ENCODE assay signal across 8 mouse cellular contexts in the genomic region with DNA sequence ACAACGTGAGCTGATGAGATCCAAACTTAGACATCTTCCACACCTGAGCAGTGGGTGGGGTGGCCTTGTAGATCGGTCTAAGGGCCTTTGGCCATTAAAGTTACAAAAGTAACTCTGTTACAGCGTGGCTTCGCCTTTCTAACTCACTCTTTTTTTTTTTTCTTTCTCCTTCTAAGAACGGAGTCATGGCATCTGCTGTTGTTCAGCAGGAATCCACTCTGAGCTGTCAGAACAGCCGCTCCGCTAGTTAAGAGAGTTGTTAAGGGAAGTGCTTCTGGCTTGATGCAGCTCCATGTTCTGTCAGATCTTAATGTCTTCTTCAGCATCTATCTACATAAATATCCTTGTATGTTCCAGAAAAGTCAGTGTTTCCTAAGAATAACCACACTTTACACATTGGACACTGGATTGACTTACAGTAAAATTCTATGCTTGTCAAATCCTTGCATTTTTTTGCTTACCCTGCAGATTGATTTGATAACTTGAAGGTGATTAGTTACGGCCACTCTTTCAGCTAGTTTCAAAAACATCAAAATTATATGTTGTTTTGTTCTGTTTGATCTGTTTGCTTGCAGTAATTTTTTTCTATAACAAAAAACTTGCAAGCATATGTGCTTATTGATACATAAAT. TPM values are rescaled to one million over a fixed set of nuclear protein-coding genes. Genes with fewer than 3 reads are reported as not detected.
DNase-seq lines count a peak whose midpoint lies in the region; ATAC-seq and TF ChIP-seq lines count a peak whose summit lies in the region.

No protein-coding gene starts in this region.

- H3K4me2 ChIP-seq in kidney, postnatal 0 days (ENCODE audit: low read length), result peak overlapping the region; percentile 78
- H3K4me2 ChIP-seq in midbrain, embryonic 13.5 days (replicated peaks), result peak overlapping the region; percentile 75

- H3K27ac ChIP-seq in kidney, postnatal 0 days, result peak overlapping the region; percentile 80
- peak overlapping the region; percentile 92 for H3K27ac ChIP-seq in hindbrain, embryonic 10.5 days
- H3K27ac ChIP-seq in midbrain, embryonic 13.5 days, result peak overlapping the region; percentile 83

- H3K9ac ChIP-seq in kidney, postnatal 0 days (ENCODE audit: low read depth, low read length), result peak overlapping the region; percentile 73
- H3K9ac ChIP-seq in midbrain, embryonic 13.5 days (replicated peaks), result peak overlapping the region; percentile 74

- ATAC-seq in kidney, postnatal 0 days (replicated peaks; ENCODE audit: low FRiP score, low read depth), result no peak
- ATAC-seq in midbrain, embryonic 13.5 days, result no peak

- peak; percentile 40 for DNase-seq in kidney, postnatal 0 days (ENCODE audit: low spot score)
- DNase-seq in kidney, adult 8-10 months, result no peak
- DNase-seq in adipocyte (ENCODE audit: low spot score), result peak; percentile 9
- no peak for DNase-seq in hindbrain, embryonic 10.5 days (ENCODE audit: low spot score)
- DNase-seq in layer of hippocampus, adult 8-10 months (ENCODE audit: low spot score in 2 of 2), result no peak
- DNase-seq in layer of hippocampus, postnatal 25 days (ENCODE audit: extremely low spot score in 1 of 2, low spot score in 1 of 2), result no peak
- DNase-seq in T-cell, adult 2 months (ENCODE audit: low spot score), result no peak

- H3K36me3 ChIP-seq in kidney, postnatal 0 days (ENCODE audit: insufficient read depth, low read length), result no peaks in the 10 kb centered on the region
- H3K36me3 ChIP-seq in hindbrain, embryonic 10.5 days, result peaks cover 38% of the 10 kb centered on the region
- H3K36me3 ChIP-seq in midbrain, embryonic 13.5 days, result peaks cover 16% of the 10 kb centered on the region

- no peak for TF ChIP-seq CTCF in kidney, postnatal 0 days (IDR thresholded peaks at IDR 0.05; ENCODE audit: low read depth)

- 3% methylated on average over 8 of the region's 8 CpGs for WGBS in kidney, postnatal 0 days
- 10% methylated on average over 8 of the region's 8 CpGs for WGBS in hindbrain, embryonic 10.5 days
- WGBS in midbrain, embryonic 13.5 days, result 8% methylated on average over 8 of the region's 8 CpGs

- H3K4me1 ChIP-seq in kidney, postnatal 0 days (replicated peaks; ENCODE audit: insufficient read depth, low read length), result peaks cover 6% of the 10 kb centered on the region
- peaks cover 22% of the 10 kb centered on the region for H3K4me1 ChIP-seq in hindbrain, embryonic 10.5 days (replicated peaks)
- peaks cover 27% of the 10 kb centered on the region for H3K4me1 ChIP-seq in midbrain, embryonic 13.5 days (replicated peaks)

- no peaks in the 10 kb centered on the region for H3K9me3 ChIP-seq in kidney, postnatal 0 days (replicated peaks; ENCODE audit: low read length)
- H3K9me3 ChIP-seq in hindbrain, embryonic 10.5 days, result no peaks in the 10 kb centered on the region
- no peaks in the 10 kb centered on the region for H3K9me3 ChIP-seq in midbrain, embryonic 13.5 days

- no peaks in the 10 kb centered on the region for H3K27me3 ChIP-seq in kidney, postnatal 0 days (ENCODE audit: insufficient read depth, low read length)
- no peaks in the 10 kb centered on the region for H3K27me3 ChIP-seq in hindbrain, embryonic 10.5 days (ENCODE audit: insufficient read depth, poor library complexity, severe bottlenecking)
- no peaks in the 10 kb centered on the region for H3K27me3 ChIP-seq in midbrain, embryonic 13.5 days

- peak overlapping the region; percentile 76 for H3K4me3 ChIP-seq in kidney, postnatal 0 days (replicated peaks; ENCODE audit: low read depth, low read length)
- peak overlapping the region; percentile 88 for H3K4me3 ChIP-seq in hindbrain, embryonic 10.5 days
- H3K4me3 ChIP-seq in midbrain, embryonic 13.5 days (replicated peaks), result peak overlapping the region; percentile 79

RNA-seq across cellular contexts. Expression of gene Dhx29, which starts 0.9 kb away (rescaled TPM):
- 19.1 and 20.0 TPM in 2 replicates for polyA plus RNA-seq in kidney, postnatal 0 days (2015; fragmentation: Nextera tagmentation; extraction: Ambion mirVana)
- polyA plus RNA-seq in hindbrain, embryonic 10.5 days (2016; fragmentation: Nextera tagmentation; extraction: Ambion mirVana), result 26.3 and 32.8 TPM in 2 replicates
- 32.1 and 33.2 TPM in 2 replicates for polyA plus RNA-seq in midbrain, embryonic 13.5 days (2015; fragmentation: Nextera tagmentation; extraction: Ambion mirVana)
- 10 to 100 TPM; 22.3 to 25.7 (median 23.6) TPM for total RNA-seq in layer of hippocampus, adult 8-10 months (2022)
- total RNA-seq in layer of hippocampus, postnatal 25 days (2021), result 10 to 100 TPM; 23.2 to 23.9 TPM

RNA-seq across cellular contexts. Expression of gene Mtrex, which starts 1.0 kb away (rescaled TPM):
- 44.5 and 46.0 TPM in 2 replicates for polyA plus RNA-seq in kidney, postnatal 0 days (2015; fragmentation: Nextera tagmentation; extraction: Ambion mirVana)
- 70.5 and 89.0 TPM in 2 replicates for polyA plus RNA-seq in hindbrain, embryonic 10.5 days (2016; fragmentation: Nextera tagmentation; extraction: Ambion mirVana)
- 73.2 and 76.6 TPM in 2 replicates for polyA plus RNA-seq in midbrain, embryonic 13.5 days (2015; fragmentation: Nextera tagmentation; extraction: Ambion mirVana)
- 10 to 100 TPM; 43.6 to 53.4 (median 51.7) TPM for total RNA-seq in layer of hippocampus, adult 8-10 months (2022)
- total RNA-seq in layer of hippocampus, postnatal 25 days (2021), result 10 to 100 TPM; 41.7 to 44.0 TPM

RNA-seq across cellular contexts. Expression of gene Ccno, which starts 59.4 kb away (rescaled TPM):
- polyA plus RNA-seq in kidney, postnatal 0 days (2015; fragmentation: Nextera tagmentation; extraction: Ambion mirVana), result 0.29 and 0.33 TPM in 2 replicates
- polyA plus RNA-seq in hindbrain, embryonic 10.5 days (2016; fragmentation: Nextera tagmentation; extraction: Ambion mirVana), result 4.3 and 4.9 TPM in 2 replicates
- 0.66 and 2.4 TPM in 2 replicates for polyA plus RNA-seq in midbrain, embryonic 13.5 days (2015; fragmentation: Nextera tagmentation; extraction: Ambion mirVana)
- total RNA-seq in layer of hippocampus, adult 8-10 months (2022), result 1 to 10 TPM; 4.3 to 6.1 (median 5.1) TPM
- total RNA-seq in layer of hippocampus, postnatal 25 days (2021), result 1 to 10 TPM; 4.8 to 5.1 TPM

Comparison
In these comparisons a context has a peak if more than half of its experiments do, and no peak if none do; other contexts are left out.
1. DNase-seq: peak in kidney, postnatal 0 days (single experiment) and adipocyte (single experiment); none in kidney, adult 8-10 months (0 of 2), hindbrain, embryonic 10.5 days (single experiment), layer of hippocampus, adult 8-10 months (0 of 2), layer of hippocampus, postnatal 25 days (0 of 2) and T-cell, adult 2 months (single experiment).
2. Peak in every context shown above with its lines, with median percentiles within 50 percentile points of each other: H3K27ac ChIP-seq and H3K4me3 ChIP-seq.